Mouse (Mus musculus) T-helper 1 cell (primary cell): ENCODE data around the gene Vamp2.

Experiments
- in situ Hi-C: fragments of 300-600 bp; cut with MboI, MseI; formaldehyde crosslinking; loops from one replicate; pipeline ENCODE4 v1.15.1; 2025; ENCODE audit warnings: high pct_unique_total_duplicates

Vamp2 gene

GRCm38 (mm10) chr11:69110319-69111046, 22.2 kb downstream of the Vamp2 start:
- in situ Hi-C loops = loop anchor here (25.0 kb wide), 1 partner anchor 1127 kb away; the partner anchor contains the start of genes 0610010K14Rik, Bcl6b, Gm21988 and Rnasek

DNA sequence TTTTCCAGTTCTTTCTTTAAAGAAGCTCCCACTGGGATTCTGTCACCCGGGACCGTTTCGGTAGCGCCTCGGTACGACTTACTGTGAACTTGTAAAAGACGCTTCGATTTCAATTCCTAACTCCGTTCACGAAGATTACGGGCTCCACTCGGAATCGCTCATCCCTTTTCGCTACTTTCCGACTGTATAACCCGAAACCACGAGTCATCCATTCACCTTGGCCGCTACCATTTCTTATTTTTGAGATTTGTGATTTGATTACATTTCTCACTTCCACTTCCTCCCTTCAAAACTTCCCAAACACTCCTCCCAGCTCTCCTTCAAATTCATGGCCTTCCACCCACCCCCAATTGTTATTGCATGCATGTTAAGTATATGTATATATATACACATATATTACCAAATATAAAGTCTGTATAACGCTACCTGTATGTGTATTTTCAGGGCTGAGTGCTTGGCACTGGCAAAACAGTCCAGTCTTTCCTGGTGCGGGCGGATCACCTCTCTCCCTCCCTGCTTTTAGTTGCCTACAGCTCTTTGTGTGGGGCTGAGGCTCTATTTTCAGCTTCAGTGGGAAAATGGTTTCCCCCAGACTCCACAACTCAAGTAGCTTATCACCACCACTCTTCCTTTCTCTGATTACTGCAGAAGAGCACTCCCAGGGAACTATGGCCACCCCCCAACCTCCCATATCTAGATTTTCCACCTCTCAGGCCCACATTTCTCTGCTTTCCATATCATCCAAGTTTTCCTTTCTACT, 22.9 kb downstream of the Vamp2 start:
- in situ Hi-C loops = loop anchor here (25.0 kb wide), 1 partner anchor 1126 kb away; the partner anchor contains the start of genes 0610010K14Rik, Bcl6b, Gm21988 and Rnasek

DNA sequence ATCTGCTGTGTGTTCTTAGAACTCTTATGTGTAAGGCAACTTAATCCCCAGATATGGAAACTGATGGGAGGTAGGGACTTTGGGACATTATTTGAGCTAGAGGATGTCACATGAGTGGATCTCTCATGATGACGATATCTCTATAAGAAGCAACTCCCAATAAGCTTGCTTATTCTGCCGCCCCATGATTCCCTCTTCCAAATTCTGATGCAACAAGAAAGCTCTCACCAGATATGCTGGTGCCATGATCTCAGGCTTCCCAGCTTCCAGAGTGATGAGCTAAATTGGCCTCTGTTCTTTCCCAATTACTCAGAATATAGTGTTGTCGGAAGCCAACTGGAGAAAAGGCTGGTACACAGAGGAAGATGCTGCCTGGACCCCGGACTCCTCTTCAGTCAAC, 23.6 kb downstream of the Vamp2 start:
- in situ Hi-C loops = loop anchor here (25.0 kb wide), 1 partner anchor 1125 kb away; the partner anchor contains the start of genes 0610010K14Rik, Bcl6b, Gm21988 and Rnasek

DNA sequence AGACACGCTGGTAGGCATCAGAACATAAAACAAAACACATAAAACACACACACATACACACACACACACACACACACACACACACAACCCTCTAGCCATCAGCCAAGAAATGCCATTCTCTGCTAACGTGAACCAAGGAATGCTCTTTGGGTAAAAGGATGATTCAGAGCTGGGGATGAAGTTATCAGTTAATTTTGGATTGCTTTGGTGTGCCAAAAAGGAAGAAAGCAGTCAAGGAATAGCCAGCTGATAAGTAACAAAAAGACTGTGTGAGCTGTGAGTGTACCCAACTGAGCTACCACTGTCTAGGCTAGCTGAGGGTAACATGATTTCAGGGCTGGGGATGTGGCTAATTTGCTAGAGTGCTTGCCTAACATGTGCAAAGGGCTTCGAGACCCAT, 25.7 kb downstream of the Vamp2 start:
- in situ Hi-C loops = loop anchor here (25.0 kb wide), 1 partner anchor 1123 kb away; the partner anchor contains the start of genes 0610010K14Rik, Bcl6b, Gm21988 and Rnasek

GRCm38 (mm10) chr11:69114621-69115020, 26.3 kb downstream of the Vamp2 start:
- in situ Hi-C loops = loop anchor here (25.0 kb wide), 1 partner anchor 1123 kb away; the partner anchor contains the start of genes 0610010K14Rik, Bcl6b, Gm21988 and Rnasek

DNA sequence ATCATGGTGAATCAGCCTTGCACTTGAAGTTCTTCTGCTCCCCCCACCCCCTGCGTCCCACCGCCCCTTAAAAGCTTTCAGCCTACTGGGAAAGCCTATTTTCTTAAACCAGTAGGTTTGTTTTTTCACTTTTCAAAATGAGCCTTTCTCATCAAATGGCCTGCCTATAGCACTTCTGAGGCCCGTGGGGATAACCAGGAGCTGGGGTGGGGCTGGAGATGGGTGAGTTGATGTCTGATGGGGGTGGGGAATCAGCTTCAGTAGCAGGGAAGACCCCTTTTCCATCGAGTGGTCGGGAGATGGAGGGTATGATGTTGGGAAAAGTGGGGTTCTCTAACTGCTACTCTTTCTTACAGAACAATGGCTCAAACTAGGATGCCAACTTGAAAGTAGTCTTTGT, 28.6 kb downstream of the Vamp2 start:
- in situ Hi-C loops = loop anchor here (25.0 kb wide), 1 partner anchor 1120 kb away; the partner anchor contains the start of genes 0610010K14Rik, Bcl6b, Gm21988 and Rnasek

- in situ Hi-C loops = loop anchor here (25.0 kb wide), 1 partner anchor 1119 kb away; the partner anchor contains the start of genes 0610010K14Rik, Bcl6b, Gm21988 and Rnasek
Measured at GRCm38 (mm10) chr11:69117737-69118695, 29.7 kb downstream of the Vamp2 start.

DNA sequence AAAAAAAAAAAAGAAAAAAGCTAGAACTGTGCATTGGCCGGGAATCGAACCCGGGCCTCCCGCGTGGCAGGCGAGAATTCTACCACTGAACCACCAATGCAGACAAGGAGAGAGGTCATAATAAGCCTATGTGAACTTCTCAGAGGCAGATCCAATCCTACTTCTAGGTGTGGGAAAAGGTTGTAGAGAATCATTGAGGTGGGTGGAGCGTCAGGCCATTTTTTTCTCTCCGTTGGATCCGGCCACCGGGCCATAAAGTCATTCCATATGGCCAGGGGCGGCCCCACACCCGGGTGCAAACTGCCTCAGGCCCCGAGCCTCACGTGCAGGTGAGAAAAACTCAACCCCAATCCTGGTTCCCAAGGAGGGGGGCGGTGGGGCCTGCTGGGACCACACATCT, 30.5 kb downstream of the Vamp2 start:
- in situ Hi-C loops = loop anchor here (25.0 kb wide), 1 partner anchor 1119 kb away; the partner anchor contains the start of genes 0610010K14Rik, Bcl6b, Gm21988 and Rnasek

GRCm38 (mm10) chr11:69119446-69120155, 31.3 kb downstream of the Vamp2 start:
- in situ Hi-C loops = loop anchor here (5.0 to 25.0 kb wide), 3 partner anchors 57 to 1118 kb away; partner anchors contain the start of genes 0610010K14Rik, Bcl6b, Gm21988 and Rnasek

DNA sequence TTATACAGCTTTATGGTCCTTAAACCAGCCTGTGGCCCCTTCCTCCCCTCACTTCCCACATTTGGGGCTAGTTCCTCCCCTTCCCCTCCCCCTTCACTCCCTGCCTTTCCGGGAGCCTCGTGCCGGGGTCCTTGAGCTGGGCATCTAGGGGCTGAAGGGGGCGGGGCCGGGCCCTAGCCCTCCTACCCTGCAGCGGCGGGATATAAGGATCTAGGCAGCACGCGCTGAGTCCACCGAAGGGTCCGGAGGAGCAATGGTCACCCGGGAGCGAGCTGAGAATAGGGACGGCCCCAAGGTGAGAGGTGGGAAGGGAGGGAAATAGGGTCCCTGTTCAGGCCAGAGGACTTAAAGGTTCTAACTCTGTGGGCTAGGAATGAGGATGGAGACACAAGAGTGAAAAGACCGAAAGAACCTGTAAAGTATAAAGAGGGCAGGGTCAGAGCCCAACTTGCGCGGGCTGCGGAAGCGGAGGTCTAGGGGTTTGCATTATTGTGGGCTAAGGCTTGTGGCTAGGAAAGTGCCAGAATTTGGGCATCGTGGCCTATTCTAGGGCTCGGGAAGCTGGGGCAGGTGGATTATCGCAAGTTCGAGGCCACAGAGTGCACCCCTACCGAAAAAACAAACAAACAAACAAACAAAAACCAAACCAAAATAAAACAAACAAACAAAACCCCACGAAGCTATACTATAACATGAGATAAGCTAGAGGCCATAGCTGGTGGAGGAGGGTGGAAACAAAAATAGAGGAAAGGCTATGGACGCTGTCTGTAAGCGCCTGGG, 32.1 kb downstream of the Vamp2 start, which contains the start of gene Hes7:
TSS of gene Hes7 (plus strand) at position 184 of the 780 bp plus-strand sequence.
- in situ Hi-C loops = loop anchor here (5.0 to 25.0 kb wide), 3 partner anchors 58 to 1117 kb away; partner anchors contain the start of genes 0610010K14Rik, Bcl6b, Gm21988 and Rnasek

DNA sequence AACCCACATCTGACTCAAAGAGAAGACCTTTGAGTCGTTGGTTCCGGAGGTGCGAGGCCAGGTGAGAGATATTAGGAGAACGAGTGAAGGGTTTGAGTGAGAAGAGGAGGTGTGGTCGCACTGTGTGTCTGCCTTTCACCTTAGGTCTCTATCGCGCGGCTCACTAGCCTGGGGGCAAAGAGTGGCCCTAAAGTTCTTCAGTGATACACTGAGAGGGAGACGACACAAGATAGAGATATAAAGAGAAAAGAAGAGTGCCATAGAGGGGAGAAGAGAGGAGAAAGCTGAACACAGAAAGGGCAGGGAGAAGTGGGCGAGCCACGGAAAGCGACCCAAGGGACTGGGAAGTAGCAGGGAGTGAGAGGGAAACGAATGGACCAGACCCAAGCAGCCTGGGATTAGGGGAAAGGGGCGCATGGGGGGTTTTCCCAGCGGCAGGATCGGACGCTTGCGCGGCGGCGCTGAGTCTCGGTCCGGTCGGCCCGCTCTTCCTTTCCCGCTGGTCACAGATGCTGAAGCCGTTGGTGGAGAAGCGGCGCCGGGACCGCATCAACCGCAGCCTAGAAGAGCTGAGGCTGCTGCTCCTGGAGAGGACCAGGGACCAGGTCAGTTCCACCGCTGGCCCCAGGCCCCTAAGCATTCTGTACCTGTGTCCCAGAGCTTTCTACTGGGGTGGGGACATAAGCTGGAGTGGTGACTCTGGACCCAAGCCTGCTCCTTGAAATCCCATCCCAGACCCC, 32.9 kb downstream of the Vamp2 start:
- in situ Hi-C loops = loop anchor here (5.0 to 25.0 kb wide), 3 partner anchors 59 to 1116 kb away; partner anchors contain the start of genes 0610010K14Rik, Bcl6b, Gm21988 and Rnasek

GRCm38 (mm10) chr11:69121741-69122335, 33.5 kb downstream of the Vamp2 start:
- in situ Hi-C loops = loop anchor here (5.0 to 25.0 kb wide), 3 partner anchors 60 to 1115 kb away; partner anchors contain the start of genes 0610010K14Rik, Bcl6b, Gm21988 and Rnasek

GRCm38 (mm10) chr11:69122336-69122951, 34.2 kb downstream of the Vamp2 start, which contains the start of gene 9130213A22Rik:
Gene 9130213A22Rik, minus strand, starts transcription at chr11:69122589.
- in situ Hi-C loops = loop anchor here (5.0 to 25.0 kb wide), 3 partner anchors 60 to 1115 kb away; partner anchors contain the start of genes 0610010K14Rik, Bcl6b, Gm21988 and Rnasek

DNA sequence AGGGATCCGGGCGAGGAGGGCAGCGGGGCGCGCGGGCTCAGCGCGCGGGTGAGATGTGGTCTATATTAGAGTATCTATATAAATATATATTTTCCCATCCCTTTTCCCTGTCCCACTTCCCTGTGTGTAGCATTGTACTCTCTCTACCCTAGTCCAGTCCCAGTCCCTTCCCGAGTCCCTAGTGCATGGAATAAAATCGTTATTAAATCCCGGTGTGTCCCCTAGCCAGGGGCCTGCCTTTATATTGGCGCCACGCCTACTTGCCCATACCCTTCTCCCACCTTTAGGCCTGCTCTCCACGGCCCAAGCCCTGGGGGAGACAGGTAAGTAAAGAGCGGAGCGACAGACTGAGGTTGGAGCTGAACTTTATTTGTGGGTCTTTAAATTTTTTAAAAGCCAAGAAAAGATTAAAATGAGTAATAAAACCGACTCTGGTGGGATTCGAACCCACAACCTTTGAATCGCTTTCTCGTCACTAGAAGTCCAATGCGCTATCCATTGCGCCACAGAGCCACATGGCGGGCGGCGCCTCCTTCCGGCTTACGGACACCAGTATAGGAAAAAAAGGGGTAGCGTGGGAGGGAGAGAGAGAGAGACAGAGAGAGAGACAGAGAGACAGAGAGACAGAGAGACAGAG, 34.9 kb downstream of the Vamp2 start:
- in situ Hi-C loops = loop anchor here (5.0 to 25.0 kb wide), 3 partner anchors 61 to 1114 kb away; partner anchors contain the start of genes 0610010K14Rik, Bcl6b, Gm21988 and Rnasek

GRCm38 (mm10) chr11:69123693-69124497, 35.6 kb downstream of the Vamp2 start:
- in situ Hi-C loops = loop anchor here (5.0 to 25.0 kb wide), 3 partner anchors 62 to 1113 kb away; partner anchors contain the start of genes 0610010K14Rik, Bcl6b, Gm21988 and Rnasek
